In the genomic region with DNA sequence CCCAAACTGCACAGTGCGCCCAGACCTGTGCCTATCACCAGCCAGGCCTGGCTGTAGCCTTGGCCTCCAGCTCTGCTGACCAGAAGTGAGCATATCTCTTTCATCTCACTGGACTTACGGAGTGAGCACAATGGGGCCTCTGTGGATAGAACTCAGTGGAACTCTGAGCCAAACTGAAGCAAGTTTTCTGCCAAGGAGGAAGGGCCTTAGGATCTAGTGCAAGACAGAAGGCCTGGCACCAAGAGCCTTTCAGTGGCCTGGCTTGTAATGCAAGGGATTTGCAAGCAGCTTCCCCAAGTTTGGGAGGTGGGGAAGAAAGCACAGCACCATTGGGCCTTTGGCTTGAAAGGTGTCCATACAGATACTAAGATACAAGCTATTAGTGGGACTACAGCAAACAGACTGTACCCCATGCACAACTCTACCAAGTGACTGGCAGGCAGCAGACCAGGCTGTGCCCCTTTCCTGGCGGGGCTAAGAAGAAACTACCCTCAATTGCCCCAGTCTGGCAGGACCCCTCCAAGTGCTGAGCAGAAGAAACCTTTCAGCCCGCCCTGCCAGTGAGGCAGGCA, we compare ENCODE assay signal across 8 mouse cellular contexts. TPM values are rescaled to one million over a fixed set of nuclear protein-coding genes. Genes with fewer than 3 reads are reported as not detected.
A peak's percentile ranks its signal among the peaks of the same experiment; 100 is the strongest.
DNase-seq lines count a peak whose midpoint lies in the region; ATAC-seq lines count a peak whose summit lies in the region.

No protein-coding gene starts in this region.

- H3K4me2 ChIP-seq in neural tube, embryonic 15.5 days: peak overlapping the region; percentile 85

- no peaks in the 10 kb centered on the region for H3K36me3 ChIP-seq in neural tube, embryonic 15.5 days

- H3K27me3 ChIP-seq in neural tube, embryonic 15.5 days (replicated peaks): peaks cover 23% of the 10 kb centered on the region

- ATAC-seq in neural tube, embryonic 15.5 days (ENCODE audit: low FRiP score): peak; percentile 14

- H3K27ac ChIP-seq in neural tube, embryonic 15.5 days (replicated peaks): peak overlapping the region; percentile 80

- peaks cover 98% of the 10 kb centered on the region for H3K4me1 ChIP-seq in neural tube, embryonic 15.5 days

- no peak overlapping the region for H3K9ac ChIP-seq in neural tube, embryonic 15.5 days (replicated peaks)

- WGBS in neural tube, embryonic 15.5 days: 47% methylated on average over 4 of the region's 4 CpGs

- DNase-seq in cerebellum, adult 11-12 months: peak; percentile 22
- DNase-seq in cerebellum, postnatal 25 days: no peak
- peak; percentile 77 to 87 for DNase-seq in right cerebral cortex, postnatal 10 days (ENCODE audit: low spot score in 2 of 2)
- no peak for DNase-seq in right cerebral cortex, postnatal 14 days
- DNase-seq in kidney, postnatal 10 days: peak; percentile 25
- DNase-seq in spleen, postnatal 14 days (ENCODE audit: low spot score in 2 of 2): no peak
- no peak for DNase-seq in spleen, postnatal 10 days (ENCODE audit: low spot score in 2 of 2)

- no peak overlapping the region; the same call in 1 of the 2 replicates for H3K4me3 ChIP-seq in neural tube, embryonic 15.5 days (replicated peaks)

- H3K9me3 ChIP-seq in neural tube, embryonic 15.5 days (replicated peaks): no peaks in the 10 kb centered on the region

RNA-seq across cellular contexts. Expression of gene Notch1, which starts 16.4 kb away (rescaled TPM):
- polyA plus RNA-seq in neural tube, embryonic 15.5 days (2015; fragmentation: Nextera tagmentation; extraction: Ambion mirVana): 11.7 and 22.6 TPM in 2 replicates

RNA-seq across cellular contexts. Expression of gene Sec16a, which starts 55.1 kb away (rescaled TPM):
- polyA plus RNA-seq in neural tube, embryonic 15.5 days (2015; fragmentation: Nextera tagmentation; extraction: Ambion mirVana): 16.7 and 17.2 TPM in 2 replicates

Comparison
In these comparisons a context has a peak if more than half of its experiments do, and no peak if none do; other contexts are left out.
1. DNase-seq: peak in cerebellum, adult 11-12 months (single experiment), right cerebral cortex, postnatal 10 days (2 of 2) and kidney, postnatal 10 days (single experiment); none in cerebellum, postnatal 25 days (0 of 2), right cerebral cortex, postnatal 14 days (single experiment), spleen, postnatal 14 days (0 of 2) and spleen, postnatal 10 days (0 of 2).